Mouse (Mus musculus) CD8-positive naive resting alpha-beta T cell, adult 2 months (primary cell): ENCODE data around the gene Cep128.
"Not testable (repeated sequence)": the region's sequence is repeated elsewhere in the genome, so short reads cannot be mapped to it uniquely, and the experiment has no call there.

Source experiments
- DNase-seq, 2 experiments: peaks; one replicate each; pipeline ENCODE4 v3.0.0; 2022; ENCODE audit warnings: low read depth in 2 of 2, low spot score in 2 of 2

Cep128 gene

GRCm38 (mm10) chr12:91384281-91385017, at the start of gene Cep128, which contains the start of gene Tshr:
TSS of gene Cep128 (minus strand) at chr12:91384409.
TSS of gene Tshr (plus strand) at chr12:91384563.
- peak; percentile 86 to 89 for DNase-seq

- no peak for DNase-seq
Measured at GRCm38 (mm10) chr12:91427129-91427528, 42.9 kb upstream of the Cep128 start.

GRCm38 (mm10) chr12:91426499-91426898, 42.3 kb upstream of the Cep128 start:
- no peak for DNase-seq

- peak; percentile 28 to 41 for DNase-seq
Measured at GRCm38 (mm10) chr12:91423125-91423820, 39.1 kb upstream of the Cep128 start.

- no peak for DNase-seq
Measured at GRCm38 (mm10) chr12:91421272-91421671, 37.1 kb upstream of the Cep128 start.

GRCm38 (mm10) chr12:91418791-91419190, 34.6 kb upstream of the Cep128 start:
- DNase-seq: peak; percentile 38 to 47

- DNase-seq: no peak
Measured at GRCm38 (mm10) chr12:91416828-91417227, 32.6 kb upstream of the Cep128 start.

GRCm38 (mm10) chr12:91415112-91415511, 30.9 kb upstream of the Cep128 start:
- no peak for DNase-seq

- DNase-seq: no peak
Measured at GRCm38 (mm10) chr12:91412461-91413182, 28.4 kb upstream of the Cep128 start.

- no peak for DNase-seq
Measured at GRCm38 (mm10) chr12:91410306-91410705, 26.1 kb upstream of the Cep128 start.

GRCm38 (mm10) chr12:91401049-91401352, 16.8 kb upstream of the Cep128 start:
- DNase-seq: no peak

GRCm38 (mm10) chr12:91400232-91401048, 16.2 kb upstream of the Cep128 start:
- DNase-seq: peak; percentile 9 to 21

- DNase-seq: peak in 1 of 2 experiments; percentile 6
Measured at GRCm38 (mm10) chr12:91383516-91384264, 519 bp downstream of the Cep128 start.

GRCm38 (mm10) chr12:91369173-91369572, 15.0 kb downstream of the Cep128 start:
- no peak for DNase-seq

- DNase-seq: no peak
Measured at GRCm38 (mm10) chr12:91353783-91354182, 30.4 kb downstream of the Cep128 start.

GRCm38 (mm10) chr12:91338656-91339055, 45.6 kb downstream of the Cep128 start:
- DNase-seq: not testable (repeated sequence)

- DNase-seq: no peak
Measured at GRCm38 (mm10) chr12:91327527-91327926, 56.7 kb downstream of the Cep128 start.

GRCm38 (mm10) chr12:91326104-91326503, 58.1 kb downstream of the Cep128 start:
- DNase-seq: peak in 1 of 2 experiments; percentile 12

- no peak for DNase-seq
Measured at GRCm38 (mm10) chr12:91315026-91315425, 69.2 kb downstream of the Cep128 start.

GRCm38 (mm10) chr12:91313974-91314587, 70.1 kb downstream of the Cep128 start:
- DNase-seq: no peak
